Mouse (Mus musculus) liver, embryonic 16.5 days (tissue): ENCODE results near the gene Sult4a1. TPM values are rescaled to one million over a fixed set of nuclear protein-coding genes. Genes with fewer than 3 reads are reported as not detected.

Experiments
- ATAC-seq: fragments of 200-750 bp; cut with Nextera tagmentation; 2 replicates; pipeline ENCODE4 v1.8.0; 2017; ENCODE audit warnings: low read depth, mild to moderate bottlenecking, moderate number of reproducible peaks, moderate library complexity
- H3K27ac ChIP-seq: fragments of 300-500 bp; sonication (generic); 2 replicates; pipeline ENCODE4 v1.5.1; 2014; ENCODE audit warnings: mild to moderate bottlenecking, low read length
- H3K27me3 ChIP-seq: fragments of 300-500 bp; sonication (generic); 2 replicates; pipeline ENCODE4 v1.6.1; 2014; ENCODE audit warnings: low read depth, low read length, mixed read lengths; ENCODE audit not compliant: control insufficient read depth, insufficient read depth
- H3K36me3 ChIP-seq: fragments of 300-500 bp; sonication (generic); 2 replicates; pipeline ENCODE4 v1.6.1; 2014; ENCODE audit warnings: mild to moderate bottlenecking; ENCODE audit not compliant: control insufficient read depth, insufficient read depth
- H3K4me1 ChIP-seq: fragments of 300-500 bp; sonication (generic); 2 replicates; pipeline ENCODE4 v1.6.1; 2014; ENCODE audit warnings: low read depth, low read length, mixed read lengths; ENCODE audit not compliant: control insufficient read depth
- H3K4me2 ChIP-seq: fragments of 300-500 bp; sonication (generic); 2 replicates; pipeline ENCODE4 v1.6.1; 2014; ENCODE audit warnings: low read depth, low read length, mixed read lengths
- H3K4me3 ChIP-seq: fragments of 300-500 bp; sonication (generic); 2 replicates; pipeline ENCODE4 v1.5.1; 2014; ENCODE audit warnings: low read depth, mild to moderate bottlenecking, low read length
- H3K9ac ChIP-seq: fragments of 300-500 bp; sonication (generic); 2 replicates; pipeline ENCODE4 v1.6.1; 2014; ENCODE audit warnings: low read depth, low read length
- H3K9me3 ChIP-seq: fragments of 300-500 bp; sonication (generic); replicated peaks from 2 replicates; pipeline ENCODE4 v1.6.1; 2016; ENCODE audit warnings: low read length; ENCODE audit not compliant: control insufficient read depth
- WGBS: fragments of 180-500 bp; shearing (Covaris S2); extraction: QIAGEN DNeasy Blood & Tissue Kit; methylation state at CpG from one replicate; pipeline ENCODE4 v1.1.7; 2014; ENCODE audit not compliant: insufficient replicate concordance; 5-methylcytosine and 5-hydroxymethylcytosine counted together
- polyA plus RNA-seq: library from polyadenylated mRNA; unstranded; fragments of >200 nt; fragmentation: Nextera tagmentation; extraction: Ambion mirVana; gene quantifications from 2 replicates; pipeline ENCODE4 v1.2.1, GENCODE M21; 2015

Gene Sult4a1
- 0.06 and 0.11 TPM in 2 replicates for polyA plus RNA-seq

- no peak for ATAC-seq
- peaks cover 22% of the 10 kb centered on the region for H3K27me3 ChIP-seq
- no peaks in the 10 kb centered on the region for H3K9me3 ChIP-seq
- no peaks in the 10 kb centered on the region for H3K36me3 ChIP-seq
- no peak within 1 kb of the TSS for H3K27ac ChIP-seq
- H3K9ac ChIP-seq, result no peak within 1 kb of the TSS
- H3K4me3 ChIP-seq, result peak within 1 kb of the TSS; percentile 40
- WGBS, result 2% methylated on average over 77 of the region's 77 CpGs
- no peaks in the 10 kb centered on the region; the same call in none of the 2 replicates for H3K4me1 ChIP-seq
- peak within 1 kb of the TSS; percentile 51 for H3K4me2 ChIP-seq
Observed at GRCm38 (mm10) chr15:84105105-84105923, at the start of gene Sult4a1. TSS of gene Sult4a1 (minus strand) at chr15:84105754.

- no peak for ATAC-seq
- Histone ChIP-seq H3K36me3 (no peaks in the 10 kb centered on the region), H3K9me3 (no peaks in the 10 kb centered on the region), H3K4me3 (no peak overlapping the region), H3K27me3 (no peaks in the 10 kb centered on the region), H3K9ac (no peak overlapping the region), H3K4me1 (no peaks in the 10 kb centered on the region), H3K4me2 (no peak overlapping the region), H3K27ac (no peak overlapping the region)
- WGBS, result 61% methylated on average over 5 of the region's 5 CpGs
Observed at GRCm38 (mm10) chr15:84140929-84141328, 35.4 kb upstream of the Sult4a1 start.

GRCm38 (mm10) chr15:84140109-84140508 lies 34.6 kb upstream of the Sult4a1 start:
- Histone ChIP-seq H3K9ac (no peak overlapping the region), H3K9me3 (no peaks in the 10 kb centered on the region), H3K27ac (no peak overlapping the region), H3K36me3 (no peaks in the 10 kb centered on the region), H3K4me1 (no peaks in the 10 kb centered on the region), H3K27me3 (no peaks in the 10 kb centered on the region), H3K4me3 (no peak overlapping the region), H3K4me2 (no peak overlapping the region)
- WGBS, result 42% methylated on average over 3 of the region's 3 CpGs
- no peak for ATAC-seq

GRCm38 (mm10) chr15:84139592-84140005 lies 34.0 kb upstream of the Sult4a1 start:
- Histone ChIP-seq H3K9me3 (no peaks in the 10 kb centered on the region), H3K36me3 (no peaks in the 10 kb centered on the region), H3K4me1 (no peaks in the 10 kb centered on the region), H3K27ac (no peak overlapping the region), H3K27me3 (no peaks in the 10 kb centered on the region), H3K9ac (no peak overlapping the region), H3K4me2 (no peak overlapping the region), H3K4me3 (no peak overlapping the region)
- ATAC-seq, result no peak
- 59% methylated on average over 5 of the region's 5 CpGs for WGBS

- Histone ChIP-seq H3K4me1 (no peaks in the 10 kb centered on the region), H3K27me3 (no peaks in the 10 kb centered on the region), H3K27ac (no peak overlapping the region), H3K36me3 (no peaks in the 10 kb centered on the region), H3K9me3 (no peaks in the 10 kb centered on the region), H3K4me2 (no peak overlapping the region), H3K9ac (no peak overlapping the region), H3K4me3 (no peak overlapping the region)
- WGBS, result 35% methylated on average over 12 of the region's 12 CpGs
- no peak for ATAC-seq
Observed at GRCm38 (mm10) chr15:84136473-84137415, 31.2 kb upstream of the Sult4a1 start.

- WGBS, result 53% methylated on average over 5 of the region's 5 CpGs
- Histone ChIP-seq H3K9ac (no peak overlapping the region), H3K4me2 (no peak overlapping the region), H3K27me3 (no peaks in the 10 kb centered on the region), H3K4me1 (no peaks in the 10 kb centered on the region), H3K36me3 (no peaks in the 10 kb centered on the region), H3K4me3 (no peak overlapping the region), H3K9me3 (no peaks in the 10 kb centered on the region), H3K27ac (no peak overlapping the region)
- ATAC-seq, result no peak
Observed at GRCm38 (mm10) chr15:84135472-84135871, 29.9 kb upstream of the Sult4a1 start.

GRCm38 (mm10) chr15:84133440-84133839 lies 27.9 kb upstream of the Sult4a1 start:
- 39% methylated on average over 4 of the region's 4 CpGs for WGBS
- H3K9me3 ChIP-seq, result no peaks in the 10 kb centered on the region
- H3K27me3 ChIP-seq, result no peaks in the 10 kb centered on the region
- H3K4me2 ChIP-seq, result no peak overlapping the region
- no peak overlapping the region for H3K27ac ChIP-seq
- ATAC-seq, result no peak
- no peak overlapping the region for H3K9ac ChIP-seq
- no peaks in the 10 kb centered on the region for H3K4me1 ChIP-seq
- no peak overlapping the region for H3K4me3 ChIP-seq
- H3K36me3 ChIP-seq, result no peaks in the 10 kb centered on the region

GRCm38 (mm10) chr15:84131971-84132370 lies 26.4 kb upstream of the Sult4a1 start:
- Histone ChIP-seq H3K4me3 (no peak overlapping the region), H3K27me3 (no peaks in the 10 kb centered on the region), H3K9ac (no peak overlapping the region), H3K27ac (no peak overlapping the region), H3K36me3 (no peaks in the 10 kb centered on the region), H3K4me2 (no peak overlapping the region), H3K9me3 (no peaks in the 10 kb centered on the region), H3K4me1 (no peaks in the 10 kb centered on the region)
- ATAC-seq, result no peak
- WGBS, result 79% methylated on average over 7 of the region's 7 CpGs
